Mouse (Mus musculus): ENCODE measurements around the gene Zbtb37.

Zbtb37 gene

GRCm38 (mm10) chr1:161034435-161035280 is at the start of gene Zbtb37:
Gene Zbtb37 (minus strand): TSS chr1:161034849.
- peak; percentile 99 to 100 for DNase-seq

GRCm38 (mm10) chr1:161077243-161077642 is 42.6 kb upstream of the Zbtb37 start:
- no peak for DNase-seq

- no peak for DNase-seq
Measured at GRCm38 (mm10) chr1:161076238-161076637, 41.6 kb upstream of the Zbtb37 start.

- no peak for DNase-seq
Measured at GRCm38 (mm10) chr1:161071272-161071620, 36.6 kb upstream of the Zbtb37 start.

- DNase-seq = peak; percentile 97
Measured at GRCm38 (mm10) chr1:161070352-161071271, 36.0 kb upstream of the Zbtb37 start, which contains the start of the genes Dars2 and Cenpl. Gene Dars2 (minus strand): TSS chr1:161070658. Gene Cenpl (plus strand): TSS chr1:161070713.

- no peak for DNase-seq
Measured at GRCm38 (mm10) chr1:161063351-161063750, 28.7 kb upstream of the Zbtb37 start.

GRCm38 (mm10) chr1:161057164-161057563 is 22.5 kb upstream of the Zbtb37 start:
- DNase-seq = no peak

- DNase-seq = no peak
Measured at GRCm38 (mm10) chr1:161046972-161047371, 12.3 kb upstream of the Zbtb37 start.

GRCm38 (mm10) chr1:161041261-161042020 is 6.8 kb upstream of the Zbtb37 start:
- no peak for DNase-seq

GRCm38 (mm10) chr1:161040855-161041254 is 6.2 kb upstream of the Zbtb37 start:
- DNase-seq = no peak

- peak in 1 of 2 experiments; percentile 9 for DNase-seq
Measured at GRCm38 (mm10) chr1:161040426-161040770, 5.7 kb upstream of the Zbtb37 start.

- DNase-seq = peak; percentile 6 to 16
Measured at GRCm38 (mm10) chr1:161039741-161040425, 5.2 kb upstream of the Zbtb37 start.

- no peak for DNase-seq
Measured at GRCm38 (mm10) chr1:161038968-161039721, 4.5 kb upstream of the Zbtb37 start.

- no peak for DNase-seq
Measured at GRCm38 (mm10) chr1:161038004-161038403, 3.4 kb upstream of the Zbtb37 start.

- DNase-seq = no peak
Measured at GRCm38 (mm10) chr1:161037599-161037998, 3.0 kb upstream of the Zbtb37 start.

- DNase-seq = no peak
Measured at GRCm38 (mm10) chr1:161037026-161037425, 2.4 kb upstream of the Zbtb37 start.

GRCm38 (mm10) chr1:161036411-161036841 is 1.8 kb upstream of the Zbtb37 start:
- peak; percentile 22 to 32 for DNase-seq

- peak; percentile 60 to 73 for DNase-seq
Measured at GRCm38 (mm10) chr1:161035786-161036404, 1.2 kb upstream of the Zbtb37 start.

GRCm38 (mm10) chr1:161035281-161035785 is 684 bp upstream of the Zbtb37 start:
- peak in 1 of 2 experiments; percentile 61 for DNase-seq

- no peak for DNase-seq
Measured at GRCm38 (mm10) chr1:161033856-161034434, 704 bp downstream of the Zbtb37 start.
